Mouse (Mus musculus) urinary bladder, postnatal 10 days (tissue): ENCODE data around the gene Gm6993.

Source experiments
- DNase-seq: peaks from one replicate; pipeline ENCODE4 v3.0.0; 2022; ENCODE audit warnings: low spot score

The Gm6993 gene

GRCm38 (mm10) chr12:31272012-31272735 lies 31.6 kb downstream of the Gm6993 start:
- no peak for DNase-seq

- DNase-seq, result no peak
Measured at GRCm38 (mm10) chr12:31272846-31273245, 32.3 kb downstream of the Gm6993 start.

- DNase-seq, result no peak
Measured at GRCm38 (mm10) chr12:31273646-31274045, 33.1 kb downstream of the Gm6993 start.

DNA sequence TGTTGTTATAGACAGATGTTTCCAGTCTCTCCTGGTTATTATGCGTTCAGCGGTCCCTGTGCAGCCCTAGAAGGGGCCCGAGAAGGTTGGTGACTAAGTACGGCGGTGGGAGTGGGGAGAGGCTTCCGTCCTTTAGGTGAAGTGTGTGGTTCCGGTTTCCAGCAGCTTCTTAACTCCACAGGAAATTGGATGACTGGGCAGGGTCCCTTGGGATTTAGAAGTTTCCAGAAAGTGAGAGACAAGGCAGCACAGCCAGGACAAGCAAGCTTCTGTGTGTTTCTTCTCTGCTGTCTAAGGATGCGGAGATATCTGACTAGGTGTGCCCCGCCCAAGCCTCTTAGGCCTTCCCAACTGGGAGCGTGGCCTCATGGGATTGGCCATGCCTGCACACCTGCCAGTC lies 34.8 kb downstream of the Gm6993 start:
- no peak for DNase-seq

DNA sequence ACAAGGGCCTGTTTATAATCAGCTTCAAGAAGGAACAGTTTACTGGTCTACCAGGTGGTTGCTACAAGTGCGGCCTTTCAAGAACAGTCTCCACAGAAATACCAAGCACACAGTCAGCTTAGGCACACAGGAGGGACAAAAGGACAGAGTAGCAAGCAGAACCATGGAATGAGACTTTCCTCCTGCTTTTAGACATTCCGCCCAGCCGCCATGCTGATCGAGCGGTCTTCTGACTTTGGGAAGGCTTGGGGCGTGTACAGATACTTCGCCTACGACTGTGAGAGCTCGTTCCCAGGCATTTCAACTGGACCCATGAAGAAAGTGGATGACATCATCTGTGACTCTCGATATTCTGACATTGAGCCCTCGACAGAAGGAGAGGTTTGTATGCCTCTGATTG lies 37.7 kb downstream of the Gm6993 start:
- DNase-seq, result no peak

DNA sequence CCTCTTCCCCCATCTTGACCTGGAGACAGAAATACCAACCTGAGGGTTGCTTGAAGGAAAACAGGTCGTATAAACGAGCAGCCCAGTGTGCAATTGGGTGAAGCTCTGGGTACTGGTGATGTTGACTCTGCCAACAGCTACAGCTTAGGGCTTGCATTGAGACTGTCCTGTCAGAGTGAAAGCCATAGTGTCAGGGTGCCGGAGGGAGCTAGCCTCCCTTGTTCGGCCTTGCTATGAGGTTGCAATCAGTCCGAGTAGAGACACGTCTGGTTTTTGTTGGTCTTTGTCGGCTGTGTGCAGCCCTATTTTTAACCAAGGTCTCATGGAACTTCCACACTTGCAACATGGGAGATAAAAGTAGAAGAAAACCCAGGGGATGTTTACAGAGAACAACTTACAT lies 39.7 kb downstream of the Gm6993 start:
- DNase-seq, result no peak

DNA sequence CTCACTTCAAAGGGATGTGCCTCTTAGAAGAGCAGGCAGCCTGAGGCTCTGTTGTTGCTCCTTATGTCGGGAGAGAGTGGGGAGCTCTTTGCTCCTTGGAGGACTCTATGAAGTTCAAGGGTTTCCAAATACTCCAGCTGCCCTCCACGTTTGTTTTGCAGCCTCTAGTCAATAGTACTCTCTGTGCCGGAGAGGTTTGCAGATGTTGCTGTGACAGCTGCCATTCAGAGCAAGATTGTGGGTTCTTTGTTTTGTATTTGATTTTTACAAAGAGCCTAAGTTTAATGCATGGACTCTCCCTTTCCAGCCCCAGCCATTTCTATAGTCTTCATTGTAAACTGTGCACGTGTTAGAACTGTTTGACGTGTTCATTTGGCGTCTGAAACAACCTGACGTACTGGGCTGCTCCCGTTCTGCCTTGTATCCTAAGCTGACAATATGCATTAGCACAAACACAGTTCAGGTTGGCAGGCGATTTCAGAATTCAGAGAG lies 40.6 kb downstream of the Gm6993 start:
- no peak for DNase-seq

DNA sequence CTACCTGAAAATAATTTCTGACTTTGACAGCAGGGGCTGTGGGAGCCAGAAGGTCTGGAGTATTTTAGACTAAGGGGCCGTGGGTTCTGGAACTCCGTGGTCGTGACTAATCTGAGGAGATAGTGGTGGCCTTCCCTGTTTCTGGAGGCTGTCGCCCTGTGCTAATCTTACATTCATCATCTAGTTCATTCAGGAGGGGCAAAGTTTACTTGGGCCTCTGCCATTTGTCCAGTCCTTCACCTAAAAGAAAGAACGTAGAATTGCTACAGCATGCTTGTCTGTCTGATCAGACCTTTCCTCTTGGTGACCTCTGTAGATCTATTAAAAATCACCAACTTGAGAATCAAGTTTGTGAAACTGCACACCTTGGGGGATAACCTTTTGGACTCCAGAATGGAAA lies 41.7 kb downstream of the Gm6993 start:
- no peak for DNase-seq

- no peak for DNase-seq
Measured at GRCm38 (mm10) chr12:31283131-31283530, 42.6 kb downstream of the Gm6993 start.

GRCm38 (mm10) chr12:31283617-31284136 lies 43.1 kb downstream of the Gm6993 start:
- DNase-seq, result no peak

DNA sequence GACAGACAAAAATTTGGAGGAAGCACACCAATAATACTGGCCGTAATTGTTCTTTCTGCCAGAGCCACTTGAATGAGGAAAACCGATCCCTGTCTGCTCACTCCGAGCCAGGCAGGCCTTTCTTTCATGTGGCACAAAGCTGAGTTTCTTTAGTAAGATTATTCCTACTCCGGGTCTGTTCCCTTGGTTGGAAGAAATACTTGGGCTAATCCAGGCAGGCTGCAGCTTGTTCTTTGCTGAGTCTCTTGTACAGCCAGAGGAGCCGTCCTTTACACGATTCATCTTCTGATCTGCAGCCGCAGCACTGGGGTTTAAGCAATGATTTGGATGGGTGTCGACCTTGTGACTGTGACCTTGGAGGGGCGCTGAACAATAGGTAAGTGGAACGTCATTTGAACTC lies 48.5 kb downstream of the Gm6993 start:
- no peak for DNase-seq
